Mouse (Mus musculus): ENCODE measurements around the gene Slc12a1. TPM values are rescaled to one million over a fixed set of nuclear protein-coding genes. Genes with fewer than 3 reads are reported as not detected.

Gene Slc12a1
- polyA plus RNA-seq, 1 experiment from 2014 or later: not detected

- Histone ChIP-seq H3K4me3 (peak overlapping the region; percentile 42), H3K27me3 (replicated peaks) (peaks cover 5% of the 10 kb centered on the region; the same call in 1 of the 2 replicates), H3K4me1 (peaks cover 9% of the 10 kb centered on the region), H3K36me3 (no peaks in the 10 kb centered on the region), H3K9me3 (no peaks in the 10 kb centered on the region), H3K9ac (peak overlapping the region; percentile 24; the same call in 1 of the 2 replicates), H3K27ac (replicated peaks) (no peak overlapping the region), H3K4me2 (peak overlapping the region; percentile 75)
- no peak for ATAC-seq (ENCODE audit: extremely low read depth, insufficient number of reproducible peaks, low FRiP score, low TSS enrichment)
- WGBS: 25% methylated on average over 7 of the region's 7 CpGs
Observed at GRCm38 (mm10) chr2:125136846-125137245, 15.5 kb upstream of the Slc12a1 start.

GRCm38 (mm10) chr2:125142336-125142735, 10.0 kb upstream of the Slc12a1 start:
- H3K4me1 ChIP-seq: no peaks in the 10 kb centered on the region
- H3K27me3 ChIP-seq (replicated peaks): no peaks in the 10 kb centered on the region; the same call in 1 of the 2 replicates
- no peaks in the 10 kb centered on the region for H3K9me3 ChIP-seq
- no peaks in the 10 kb centered on the region for H3K36me3 ChIP-seq
- no peak for ATAC-seq (ENCODE audit: extremely low read depth, insufficient number of reproducible peaks, low FRiP score, low TSS enrichment)
- no peak overlapping the region for H3K4me2 ChIP-seq
- H3K27ac ChIP-seq (replicated peaks): no peak overlapping the region
- no peak overlapping the region for H3K9ac ChIP-seq
- no peak overlapping the region for H3K4me3 ChIP-seq

- Histone ChIP-seq H3K4me2 (no peak overlapping the region), H3K4me1 (no peaks in the 10 kb centered on the region), H3K27me3 (replicated peaks) (no peaks in the 10 kb centered on the region), H3K9ac (no peak overlapping the region), H3K27ac (replicated peaks) (no peak overlapping the region), H3K36me3 (no peaks in the 10 kb centered on the region), H3K9me3 (no peaks in the 10 kb centered on the region), H3K4me3 (no peak overlapping the region)
- ATAC-seq (ENCODE audit: extremely low read depth, insufficient number of reproducible peaks, low FRiP score, low TSS enrichment): no peak
- WGBS: 76% methylated on average over 9 of the region's 9 CpGs
Observed at GRCm38 (mm10) chr2:125154294-125154693, 2.0 kb downstream of the Slc12a1 start.

GRCm38 (mm10) chr2:125155504-125155903, 3.2 kb downstream of the Slc12a1 start:
- WGBS: 5% methylated on average over 2 of the region's 2 CpGs
- H3K4me2 ChIP-seq: no peak overlapping the region

GRCm38 (mm10) chr2:125162012-125162470, 9.7 kb downstream of the Slc12a1 start:
- H3K9ac ChIP-seq: no peak overlapping the region
- ATAC-seq (ENCODE audit: extremely low read depth, insufficient number of reproducible peaks, low FRiP score, low TSS enrichment): no peak
- H3K9me3 ChIP-seq: no peaks in the 10 kb centered on the region
- 72% methylated on average over 4 of the region's 4 CpGs for WGBS
- H3K27ac ChIP-seq (replicated peaks): no peak overlapping the region
- no peaks in the 10 kb centered on the region for H3K4me1 ChIP-seq
- no peak overlapping the region for H3K4me3 ChIP-seq
- no peaks in the 10 kb centered on the region for H3K36me3 ChIP-seq
- H3K4me2 ChIP-seq: no peak overlapping the region
- H3K27me3 ChIP-seq (replicated peaks): no peaks in the 10 kb centered on the region

More at GRCm38 (mm10) chr2:125155504-125155903, 3.2 kb downstream of the Slc12a1 start:
- Histone ChIP-seq H3K9ac (no peak overlapping the region), H3K9me3 (no peaks in the 10 kb centered on the region), H3K4me3 (no peak overlapping the region), H3K27ac (replicated peaks) (no peak overlapping the region), H3K4me1 (no peaks in the 10 kb centered on the region), H3K27me3 (replicated peaks) (no peaks in the 10 kb centered on the region), H3K36me3 (no peaks in the 10 kb centered on the region)
- ATAC-seq (ENCODE audit: extremely low read depth, insufficient number of reproducible peaks, low FRiP score, low TSS enrichment): no peak

- WGBS: 67% methylated on average over 7 of the region's 7 CpGs
- H3K4me2 ChIP-seq: no peak overlapping the region
- H3K27ac ChIP-seq (replicated peaks): no peak overlapping the region
- no peaks in the 10 kb centered on the region for H3K36me3 ChIP-seq
- H3K4me3 ChIP-seq: no peak overlapping the region
- H3K4me1 ChIP-seq: no peaks in the 10 kb centered on the region
- no peak for ATAC-seq (ENCODE audit: extremely low read depth, insufficient number of reproducible peaks, low FRiP score, low TSS enrichment)
- H3K9me3 ChIP-seq: no peaks in the 10 kb centered on the region
- no peak overlapping the region for H3K9ac ChIP-seq
- no peaks in the 10 kb centered on the region for H3K27me3 ChIP-seq (replicated peaks)
Observed at GRCm38 (mm10) chr2:125178225-125178798, 26.0 kb downstream of the Slc12a1 start.

- 78% methylated on average over 11 of the region's 11 CpGs for WGBS
- no peaks in the 10 kb centered on the region for H3K9me3 ChIP-seq
- no peaks in the 10 kb centered on the region for H3K4me1 ChIP-seq
- no peak overlapping the region for H3K4me3 ChIP-seq
- H3K4me2 ChIP-seq: no peak overlapping the region
- no peak overlapping the region for H3K9ac ChIP-seq
- no peaks in the 10 kb centered on the region for H3K36me3 ChIP-seq
- no peak for ATAC-seq (ENCODE audit: extremely low read depth, insufficient number of reproducible peaks, low FRiP score, low TSS enrichment)
- no peaks in the 10 kb centered on the region for H3K27me3 ChIP-seq (replicated peaks)
- no peak overlapping the region for H3K27ac ChIP-seq (replicated peaks)
Observed at GRCm38 (mm10) chr2:125187904-125188303, 35.6 kb downstream of the Slc12a1 start.

- 2% methylated on average over 2 of the region's 2 CpGs for WGBS
- Histone ChIP-seq H3K36me3 (no peaks in the 10 kb centered on the region), H3K4me2 (no peak overlapping the region), H3K9ac (no peak overlapping the region), H3K4me1 (no peaks in the 10 kb centered on the region), H3K27me3 (replicated peaks) (no peaks in the 10 kb centered on the region), H3K4me3 (no peak overlapping the region), H3K9me3 (no peaks in the 10 kb centered on the region), H3K27ac (replicated peaks) (no peak overlapping the region)
- ATAC-seq (ENCODE audit: extremely low read depth, insufficient number of reproducible peaks, low FRiP score, low TSS enrichment): no peak
Observed at GRCm38 (mm10) chr2:125189197-125189596, 36.9 kb downstream of the Slc12a1 start.

GRCm38 (mm10) chr2:125192905-125193304, 40.6 kb downstream of the Slc12a1 start:
- Histone ChIP-seq H3K4me1 (no peaks in the 10 kb centered on the region), H3K27me3 (replicated peaks) (no peaks in the 10 kb centered on the region), H3K27ac (replicated peaks) (no peak overlapping the region), H3K36me3 (no peaks in the 10 kb centered on the region), H3K4me2 (no peak overlapping the region), H3K9ac (no peak overlapping the region), H3K9me3 (no peaks in the 10 kb centered on the region), H3K4me3 (no peak overlapping the region)
- no peak for ATAC-seq (ENCODE audit: extremely low read depth, insufficient number of reproducible peaks, low FRiP score, low TSS enrichment)

- Histone ChIP-seq H3K4me2 (no peak overlapping the region), H3K9me3 (no peaks in the 10 kb centered on the region), H3K27ac (replicated peaks) (no peak overlapping the region), H3K27me3 (replicated peaks) (no peaks in the 10 kb centered on the region), H3K9ac (no peak overlapping the region), H3K4me3 (no peak overlapping the region), H3K4me1 (no peaks in the 10 kb centered on the region), H3K36me3 (no peaks in the 10 kb centered on the region)
- ATAC-seq (ENCODE audit: extremely low read depth, insufficient number of reproducible peaks, low FRiP score, low TSS enrichment): no peak
- 62% methylated on average over 7 of the region's 7 CpGs for WGBS
Observed at GRCm38 (mm10) chr2:125196771-125197170, 44.5 kb downstream of the Slc12a1 start.

GRCm38 (mm10) chr2:125208894-125209596, 56.7 kb downstream of the Slc12a1 start:
- no peak for ATAC-seq (ENCODE audit: extremely low read depth, insufficient number of reproducible peaks, low FRiP score, low TSS enrichment)
- H3K27me3 ChIP-seq (replicated peaks): no peaks in the 10 kb centered on the region
- no peaks in the 10 kb centered on the region for H3K36me3 ChIP-seq
- H3K4me2 ChIP-seq: no peak overlapping the region
- 81% methylated on average over 14 of the region's 14 CpGs for whole genome bisulfite sequencing
- H3K27ac ChIP-seq (replicated peaks): no peak overlapping the region
- peaks cover 19% of the 10 kb centered on the region for H3K4me1 ChIP-seq
- H3K9me3 ChIP-seq: 0 out of 2 replicates have a peak, but pooled peaks cover 6% of the 10 kb centered on the region
- no peak overlapping the region for H3K4me3 ChIP-seq
- H3K9ac ChIP-seq: no peak overlapping the region

Data from heart, embryonic 13.5 days (tissue).